15 mouse cellular contexts compared by ENCODE assay signal in genomic region chr11:90816727-90817126, GRCm38 (mm10).
"Had no signal": no experiment of that assay in that cellular context is flagged by ENCODE, and none has a peak within 500 bp of the region (broad histone marks: within the 10 kb centered on the region; RNA-seq: fewer than 3 reads in every experiment).

No protein-coding gene starts in this region.

- DNase-seq: retina, postnatal 1 day; right cerebral cortex, adult 18-20 months; right cerebral cortex, postnatal 14 days; right cerebral cortex, postnatal 25 days; right cerebral cortex, postnatal 4 days; spleen, adult 18-20 months; thymus, adult 18-20 months; thymus, adult 2 months; thymus, postnatal 14 days; thymus, postnatal 25 days; thymus, postnatal 36 days had no signal

- H3K27me3 ChIP-seq: neural tube, embryonic 12.5 days; neural tube, embryonic 13.5 days; neural tube, embryonic 15.5 days; stomach, embryonic 15.5 days had no signal
